12 mouse cellular contexts compared by ENCODE assay signal in genomic region chr15:80078058-80078814, GRCm38 (mm10). TPM values are rescaled to one million over a fixed set of nuclear protein-coding genes. Genes with fewer than 3 reads are reported as not detected.
DNase-seq lines count a peak whose midpoint lies in the region; ATAC-seq and TF ChIP-seq lines count a peak whose summit lies in the region.
"Had no signal": no experiment of that assay in that cellular context is flagged by ENCODE, and none has a peak within 500 bp of the region (broad histone marks: within the 10 kb centered on the region; RNA-seq: fewer than 3 reads in every experiment).

No protein-coding gene starts in this region.

- intact Hi-C loops in gastrocnemius, adult 2 months (cut with DNase I): no loop called here
- intact Hi-C loops in gastrocnemius, postnatal 14 days (cut with DNase I; ENCODE audit: low total_unique reads): loop anchor here (5.0 kb wide), 1 partner anchor 66 kb away; the partner anchor contains the start of gene Pdgfb

- peak; percentile 12; the same call in 1 of the 2 replicates for TF ChIP-seq CTCF in gastrocnemius, adult 2 months (IDR thresholded peaks at IDR 0.05)
- no peak for TF ChIP-seq CTCF in G1E (IDR thresholded peaks at IDR 0.05; ENCODE audit: low read depth, low read length)

- 0 out of 2 replicates have a peak overlapping the region, but pooled peaks have one; percentile 2 for H3K9ac ChIP-seq in liver, embryonic 12.5 days

- peak overlapping the region; percentile 79; the same call in 1 of the 2 replicates for H3K4me2 ChIP-seq in liver, embryonic 12.5 days
- H3K4me2 ChIP-seq: lung, embryonic 15.5 days had no signal

- no peaks in the 10 kb centered on the region for H3K9me3 ChIP-seq in G1E (replicated peaks)
- H3K9me3 ChIP-seq in liver, embryonic 12.5 days (replicated peaks): no peaks in the 10 kb centered on the region
- H3K9me3 ChIP-seq: lung, embryonic 15.5 days had no signal

- peaks cover 54% of the 10 kb centered on the region for H3K4me1 ChIP-seq in G1E (ENCODE audit: insufficient read depth, low read depth, low read length)
- H3K4me1 ChIP-seq in liver, embryonic 12.5 days: peaks cover 78% of the 10 kb centered on the region

- H3K27ac ChIP-seq in gastrocnemius, adult 2 months: no peak overlapping the region
- H3K27ac ChIP-seq in liver, embryonic 12.5 days: peak overlapping the region; percentile 93
- H3K27ac ChIP-seq: lung, embryonic 15.5 days had no signal

- ATAC-seq in G1E (ENCODE audit: extremely low read depth, insufficient number of reproducible peaks, low FRiP score, poor library complexity, severe bottlenecking): no peak
- ATAC-seq in liver, embryonic 12.5 days: no peak

- WGBS in liver, embryonic 12.5 days (ENCODE audit: insufficient replicate concordance): 65% methylated on average over 11 of the region's 11 CpGs

- H3K27me3 ChIP-seq in G1E (ENCODE audit: insufficient read depth, low read length): peaks cover 7% of the 10 kb centered on the region; the same call in 1 of the 2 replicates
- no peaks in the 10 kb centered on the region for H3K27me3 ChIP-seq in liver, embryonic 12.5 days (replicated peaks)
- H3K27me3 ChIP-seq: lung, embryonic 15.5 days had no signal

- no peak for DNase-seq in gastrocnemius, adult 2 months
- DNase-seq in gastrocnemius, postnatal 14 days: no peak
- peak; percentile 50 for DNase-seq in kidney, postnatal 10 days
- DNase-seq in kidney, adult 11 months: no peak
- DNase-seq in G1E (ENCODE audit: low spot score): no peak
- DNase-seq in thymus, postnatal 10 days (ENCODE audit: low spot score in 2 of 2): no peak
- no peak for DNase-seq in neural tube, embryonic 10.5 days (ENCODE audit: extremely low spot score, low spot score)
- DNase-seq: embryo, embryonic 11 days; kidney, adult 9 months had no signal

- peaks cover 66% of the 10 kb centered on the region for H3K36me3 ChIP-seq in G1E (replicated peaks)
- H3K36me3 ChIP-seq in liver, embryonic 12.5 days: peaks cover 65% of the 10 kb centered on the region

- H3K4me3 ChIP-seq in gastrocnemius, adult 2 months: no peak overlapping the region
- H3K4me3 ChIP-seq in G1E (ENCODE audit: low read depth, low read length): peak overlapping the region; percentile 85; the same call in 1 of the 2 replicates
- no peak overlapping the region for H3K4me3 ChIP-seq in liver, embryonic 12.5 days
- H3K4me3 ChIP-seq: lung, embryonic 15.5 days had no signal

RNA-seq across cellular contexts. Expression of gene Syngr1, which starts 12.9 kb away (rescaled TPM):
- total RNA-seq in gastrocnemius, adult 2 months (2021): 10 to 100 TPM; 46.1 to 46.4 TPM
- total RNA-seq in gastrocnemius, postnatal 14 days (2021): 10 to 100 TPM; 16.6 to 20.1 TPM
- total RNA-seq in G1E (2014; fragmentation: Nextera tagmentation) (41.4 and 44.2 TPM in 2 replicates), G1E (2017) (74.6 and 96.9 TPM in 2 replicates)
- polyA plus RNA-seq in G1E (2012): 86.9 and 89.8 TPM in 2 replicates
- polyA plus RNA-seq in liver, embryonic 12.5 days (2016; fragmentation: Nextera tagmentation; extraction: Ambion mirVana): 20.4 and 21.9 TPM in 2 replicates
- total RNA-seq: monocyte, adult 5-6 weeks had no signal

RNA-seq across cellular contexts. Expression of gene Rpl3, which starts 13.4 kb away (rescaled TPM):
- 10 to 100 TPM; 38.6 to 51.4 TPM for total RNA-seq in gastrocnemius, adult 2 months (2021)
- total RNA-seq in gastrocnemius, postnatal 14 days (2021): 100 to 1,000 TPM; 129 to 167 TPM
- total RNA-seq in G1E (2014; fragmentation: Nextera tagmentation) (1,019 and 1,021 TPM in 2 replicates), G1E (2017) (1,569 and 1,698 TPM in 2 replicates)
- polyA plus RNA-seq in G1E (2012): 114 and 176 TPM in 2 replicates
- polyA plus RNA-seq in liver, embryonic 12.5 days (2016; fragmentation: Nextera tagmentation; extraction: Ambion mirVana): 912 and 924 TPM in 2 replicates

RNA-seq across cellular contexts. Expression of gene Tab1, which starts 54.7 kb away (rescaled TPM):
- 10 to 100 TPM; 13.0 to 16.1 TPM for total RNA-seq in gastrocnemius, adult 2 months (2021)
- 10 to 100 TPM; 13.1 to 15.1 TPM for total RNA-seq in gastrocnemius, postnatal 14 days (2021)
- 19.0 and 27.2 TPM in 2 replicates for total RNA-seq in G1E (2014; fragmentation: Nextera tagmentation)
- 22.3 and 25.0 TPM in 2 replicates for total RNA-seq in G1E (2017)
- polyA plus RNA-seq in G1E (2012): 23.6 and 29.1 TPM in 2 replicates
- 18.5 and 18.9 TPM in 2 replicates for polyA plus RNA-seq in liver, embryonic 12.5 days (2016; fragmentation: Nextera tagmentation; extraction: Ambion mirVana)

Comparison
In these comparisons a context has a peak if more than half of its experiments do, and no peak if none do; other contexts are left out.
1. RNA of gene Rpl3, which starts 13.4 kb away (total RNA-seq): 1,019 to 1,698 TPM in G1E; 129 to 167 TPM in gastrocnemius, postnatal 14 days and 38.6 to 51.4 TPM in gastrocnemius, adult 2 months; every median in the first group is over 4 times any median in the second.